Mouse (Mus musculus) WW6 (cell line): ENCODE data around the gene Cbx2.
A peak's percentile ranks its signal among the peaks of the same experiment; 100 is the strongest.

Experiments used
- DNase-seq: peaks from one replicate; pipeline ENCODE4 v3.0.0-alpha.2; 2013; ENCODE audit warnings: low read depth, low spot score

Gene Cbx2

DNA sequence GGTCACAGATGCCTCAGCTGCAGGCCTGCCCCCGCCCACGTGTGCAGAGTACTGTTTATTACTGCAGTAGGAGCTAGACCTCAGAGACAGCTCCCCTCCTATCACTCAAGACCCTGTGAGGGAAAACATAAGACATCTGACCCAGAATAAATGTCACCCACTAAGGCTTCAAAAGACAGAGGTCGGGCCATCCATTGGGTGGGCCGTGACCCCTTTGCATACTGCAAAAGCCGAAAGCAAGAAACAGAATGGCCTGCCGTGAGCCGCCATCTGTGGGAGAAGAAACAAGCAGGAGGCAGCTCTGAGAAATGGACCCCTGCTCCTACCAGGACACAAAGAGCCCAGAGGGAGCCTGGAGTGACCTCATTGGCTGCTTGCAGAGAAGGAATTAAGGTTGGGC is 5.3 kb upstream of the Cbx2 start:
- no peak for DNase-seq

DNA sequence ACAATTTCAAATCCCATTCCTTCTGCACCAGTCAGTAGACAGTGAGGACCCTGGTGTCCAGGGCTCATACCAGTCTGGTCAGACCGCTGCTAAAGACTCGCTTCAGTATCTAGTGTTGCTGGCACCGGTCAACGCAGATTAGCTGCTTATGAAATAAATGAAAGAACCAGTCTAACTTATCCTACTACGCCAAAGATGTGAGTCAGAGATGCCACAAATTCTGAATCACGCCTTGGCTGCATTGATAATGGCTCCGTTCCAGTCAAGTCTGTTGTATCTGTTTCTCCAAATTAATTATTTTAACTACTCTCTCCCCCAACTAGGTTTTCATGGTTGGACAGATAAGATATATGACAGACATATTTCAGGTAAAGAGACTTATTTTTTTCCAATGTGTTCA is 1.6 kb upstream of the Cbx2 start:
- no peak for DNase-seq

DNA sequence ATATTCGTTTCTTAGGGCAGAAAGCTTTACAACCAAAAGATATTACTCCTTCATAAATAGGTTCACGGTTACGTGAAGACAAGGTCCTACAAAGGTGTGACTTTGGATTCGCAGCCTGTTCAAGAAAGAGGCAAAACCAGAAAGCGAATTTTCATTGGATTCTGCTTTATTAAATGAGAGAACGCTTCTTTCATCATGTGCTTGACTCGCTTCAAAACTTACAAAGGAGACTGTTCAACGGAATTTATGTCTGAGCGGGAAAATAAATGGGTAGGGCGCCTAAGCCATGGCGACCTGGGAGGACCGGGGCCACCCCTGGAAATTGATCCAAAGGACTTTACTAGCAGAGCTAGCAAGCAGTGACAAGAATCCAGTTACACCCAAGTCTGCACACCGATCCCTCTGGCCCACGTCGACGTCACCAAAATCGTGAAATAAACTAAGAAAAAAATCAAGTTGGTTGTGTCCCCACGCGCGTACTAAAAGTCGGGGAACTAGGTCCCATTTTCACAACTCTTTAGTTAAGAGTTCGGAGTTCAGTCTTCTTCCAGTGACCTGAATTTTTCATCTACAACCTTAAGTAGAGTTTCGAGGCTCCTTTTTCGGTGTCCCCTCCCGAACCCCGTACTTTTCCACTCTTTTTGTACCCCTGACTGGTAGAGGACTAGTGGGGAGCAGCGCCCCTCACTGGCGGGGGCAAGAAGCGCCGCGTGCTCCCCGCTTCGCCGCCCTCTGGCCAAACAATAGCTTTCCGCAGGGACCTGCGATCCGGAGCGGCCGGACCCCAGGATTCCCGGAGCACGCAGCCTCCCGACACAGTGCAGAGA is 481 bp upstream of the Cbx2 start:
- no peak for DNase-seq

DNA sequence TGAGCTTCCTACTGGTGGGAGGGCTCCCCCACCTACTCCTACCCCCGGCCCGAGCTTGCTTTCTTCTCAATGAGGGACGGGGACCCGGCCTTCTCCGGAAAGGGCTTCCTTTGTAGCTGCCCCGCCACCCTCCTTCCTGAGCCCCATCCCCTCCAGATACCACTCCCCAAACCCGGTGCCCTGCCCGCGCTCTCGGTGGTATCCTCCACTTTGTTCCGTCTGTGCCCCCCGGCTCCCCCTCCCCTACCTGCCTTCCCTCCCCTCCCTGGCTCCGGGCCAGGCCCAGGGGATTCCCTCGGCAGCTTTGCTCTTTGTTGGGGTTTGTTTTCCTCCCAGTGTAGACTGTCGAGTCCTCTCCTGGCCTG is 836 bp downstream of the Cbx2 start:
- DNase-seq = no peak

DNA sequence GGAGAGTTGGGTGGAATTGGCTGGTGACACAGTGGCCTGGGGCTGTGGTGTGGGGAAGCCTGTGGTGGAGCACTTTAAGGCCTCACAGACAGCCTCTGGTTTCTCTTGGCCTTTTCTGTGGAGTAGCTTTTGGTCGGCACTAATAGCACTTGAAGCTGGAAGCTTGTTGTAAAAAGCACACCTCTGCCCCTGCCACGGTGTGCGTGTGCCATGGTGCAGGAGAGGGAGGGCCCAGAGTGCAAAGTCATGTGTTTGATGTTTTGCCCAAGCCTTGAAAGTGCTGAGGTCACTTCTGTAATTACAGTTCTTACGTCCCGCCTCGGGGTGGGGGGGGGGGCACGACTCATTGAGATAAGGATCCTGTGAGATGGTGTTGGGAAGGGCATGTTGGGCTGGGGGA is 1.5 kb downstream of the Cbx2 start:
- no peak for DNase-seq

DNA sequence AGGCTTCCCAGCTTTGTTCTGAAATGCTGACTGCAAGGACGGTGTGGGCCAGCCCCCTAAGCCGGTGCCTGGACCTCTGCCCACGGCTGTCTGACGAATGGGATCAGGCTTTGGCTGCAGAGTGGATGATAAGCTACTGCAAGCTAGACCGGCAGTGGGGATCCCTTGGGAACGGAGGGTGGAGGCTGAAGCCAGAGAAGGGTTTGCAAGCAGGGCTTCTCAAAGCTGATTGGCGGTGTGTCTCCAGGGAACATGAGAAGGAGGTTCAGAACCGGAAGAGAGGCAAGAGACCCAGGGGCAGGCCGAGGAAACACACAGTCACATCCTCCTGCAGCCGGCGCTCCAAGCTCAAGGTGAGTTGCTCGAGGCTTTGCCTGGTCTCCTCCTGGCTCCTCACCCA is 3.4 kb downstream of the Cbx2 start:
- no peak for DNase-seq

DNA sequence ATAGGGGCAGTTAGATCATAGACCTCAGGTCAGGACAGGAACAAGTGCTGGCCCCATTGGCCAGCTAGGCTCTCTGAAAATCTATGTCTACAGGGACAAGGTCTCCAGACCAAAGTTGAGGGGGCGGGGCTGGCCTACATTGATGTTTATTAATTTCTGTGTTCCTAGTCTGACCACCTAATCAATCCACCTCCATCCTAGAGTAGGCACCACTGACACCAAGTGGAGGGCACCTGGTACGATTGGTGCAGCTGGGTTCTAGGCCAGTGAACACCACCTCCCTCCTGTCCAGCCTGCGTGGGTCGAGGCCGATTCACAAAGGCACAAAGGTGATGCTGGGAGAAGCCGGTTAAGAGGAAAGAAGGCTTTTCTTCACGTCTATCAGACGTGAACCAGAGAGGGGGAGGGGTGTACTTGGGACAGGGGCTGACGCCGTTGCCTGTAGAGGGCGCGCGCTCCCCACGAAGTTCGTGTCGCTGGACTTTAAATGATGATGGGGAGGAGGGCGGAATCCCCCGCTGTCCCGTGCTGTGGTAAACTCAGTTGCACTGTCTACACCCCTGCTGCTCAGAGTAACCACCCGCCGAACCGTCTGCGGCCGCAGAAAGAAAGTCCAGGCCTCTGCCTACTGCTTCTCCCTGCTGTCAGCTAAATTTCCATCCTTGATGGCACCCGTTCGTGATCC is 11.3 kb downstream of the Cbx2 start:
- DNase-seq = no peak

DNA sequence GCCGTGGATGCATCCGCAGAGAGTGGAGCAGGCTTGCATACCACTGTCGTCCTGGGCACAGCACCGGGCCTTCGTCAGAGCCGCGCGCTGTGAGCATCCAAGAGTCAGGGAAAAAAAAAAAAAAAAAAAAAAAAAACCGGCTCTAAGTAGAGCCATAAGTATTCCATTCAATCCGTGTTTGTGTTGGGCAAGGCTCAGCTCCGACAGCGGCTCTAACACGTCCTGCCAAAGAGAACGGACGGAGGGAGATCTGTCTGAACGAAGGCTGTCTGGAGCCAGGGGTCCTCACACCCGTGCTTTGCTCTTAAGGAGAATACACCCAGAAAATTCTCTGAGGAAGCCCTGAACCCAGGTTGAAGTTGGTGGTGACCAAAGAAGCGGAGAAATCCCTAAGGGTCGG is 11.9 kb downstream of the Cbx2 start:
- DNase-seq = no peak

DNA sequence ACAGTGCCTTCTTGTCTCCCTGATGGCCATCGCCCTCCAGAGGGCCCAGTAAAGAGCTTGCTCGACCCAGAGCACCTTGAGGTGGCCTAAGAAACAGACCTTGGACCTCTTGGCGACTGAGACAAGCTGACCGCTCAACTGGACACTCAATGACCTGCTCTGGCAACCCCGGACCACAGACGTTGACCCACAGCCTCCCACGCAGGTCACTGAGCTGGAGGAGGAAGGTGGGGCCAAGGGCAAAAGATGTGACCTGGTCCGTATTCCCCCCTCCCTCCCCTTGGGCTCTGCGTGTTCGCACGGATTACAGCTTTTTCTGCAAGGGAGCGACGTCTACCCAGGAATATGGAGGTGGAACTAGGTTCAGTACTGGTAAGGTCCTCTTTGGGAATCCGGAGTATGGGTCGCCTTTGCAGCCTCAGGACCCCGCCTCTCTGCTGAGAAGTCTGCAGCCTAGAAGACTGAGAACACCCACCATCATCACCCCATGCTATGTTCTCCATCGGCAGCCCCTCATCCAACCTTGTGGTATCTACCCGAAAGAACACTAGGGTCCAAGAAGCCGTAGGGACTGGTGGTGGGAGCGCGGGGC is 12.4 kb downstream of the Cbx2 start:
- no peak for DNase-seq

DNA sequence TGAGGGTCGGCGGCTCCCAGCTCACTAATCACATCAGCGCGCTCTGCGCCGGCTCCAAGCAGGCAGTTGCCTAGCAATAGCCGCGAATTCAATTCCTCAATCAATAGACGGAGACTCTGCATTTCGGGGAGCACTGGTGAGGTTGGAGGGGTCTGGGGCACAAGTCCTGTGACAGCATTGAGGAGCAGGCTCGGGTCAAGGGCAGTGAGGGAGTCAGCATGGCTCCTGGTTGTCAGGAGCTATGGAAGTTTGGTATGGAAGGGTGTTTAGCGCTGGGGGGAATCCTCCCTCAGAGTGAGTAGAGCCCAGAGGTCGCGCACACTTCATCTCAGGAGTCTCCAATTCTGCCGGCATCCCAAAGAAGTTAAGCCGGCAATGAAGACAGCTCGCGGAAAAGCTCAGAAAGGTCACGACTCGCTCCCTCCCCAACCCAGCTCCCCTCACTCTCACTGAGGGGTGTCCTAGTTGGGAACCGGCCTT is 13.0 kb downstream of the Cbx2 start:
- no peak for DNase-seq

DNA sequence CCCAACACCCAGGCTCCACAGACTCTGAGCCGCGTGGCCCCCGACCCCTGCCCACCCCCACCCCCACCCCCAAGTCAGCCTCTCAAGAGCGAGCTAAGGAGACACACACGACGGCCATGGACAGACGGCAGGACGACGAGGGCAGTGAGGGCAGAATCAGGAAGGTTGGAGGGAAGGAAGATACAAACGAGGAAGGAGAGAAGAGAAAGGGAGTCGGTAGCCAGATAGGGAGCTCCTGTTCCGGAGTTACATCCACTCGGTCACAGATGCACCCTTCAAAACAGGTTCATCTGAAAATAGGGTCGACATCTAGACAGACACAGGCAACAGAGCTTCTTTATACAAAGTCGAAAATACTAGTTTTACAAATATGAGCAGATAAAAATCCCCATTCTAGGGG is 13.7 kb downstream of the Cbx2 start:
- no peak for DNase-seq

DNA sequence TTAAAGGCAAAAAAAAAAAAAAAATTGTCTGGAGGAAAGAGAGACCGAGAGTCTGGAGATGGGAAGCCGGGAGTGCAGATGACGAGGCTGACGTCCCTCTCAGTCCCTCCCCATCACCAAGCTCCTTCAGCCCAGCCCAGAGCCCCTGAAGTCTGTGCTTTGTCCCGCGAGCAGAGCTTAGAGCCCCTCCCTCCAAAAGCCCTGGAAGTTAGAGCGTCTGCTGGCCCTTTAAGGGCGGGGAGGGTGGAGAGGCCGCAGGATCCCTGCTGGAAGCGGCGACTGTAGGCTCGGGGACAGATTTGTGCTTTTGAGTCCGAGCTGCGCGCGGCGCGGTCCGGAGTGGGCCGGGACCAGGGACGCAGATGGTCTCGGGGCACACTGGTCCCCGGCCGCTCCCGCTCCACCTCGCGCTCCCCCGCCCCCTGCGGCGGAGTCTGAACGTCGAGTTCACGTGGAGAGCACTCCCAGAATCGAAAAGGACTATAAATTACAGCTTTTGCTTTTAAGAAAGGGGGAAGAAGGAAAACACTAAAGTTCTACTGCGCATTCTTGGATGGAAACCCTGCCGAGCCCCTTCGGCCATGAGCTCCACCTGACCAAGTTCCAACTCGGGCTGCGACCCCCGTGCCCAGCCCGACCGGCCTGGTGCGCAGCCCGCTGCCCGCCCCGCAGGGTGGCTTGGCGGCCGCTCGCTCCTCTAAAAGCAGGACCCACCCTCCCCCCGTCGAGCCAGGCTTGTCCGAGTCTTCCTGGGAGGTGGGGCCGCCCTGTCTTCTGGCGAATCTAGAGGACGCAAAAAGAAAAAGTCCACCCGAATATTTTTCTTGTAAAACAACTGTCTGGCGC is 14.4 kb downstream of the Cbx2 start:
- no peak for DNase-seq

DNA sequence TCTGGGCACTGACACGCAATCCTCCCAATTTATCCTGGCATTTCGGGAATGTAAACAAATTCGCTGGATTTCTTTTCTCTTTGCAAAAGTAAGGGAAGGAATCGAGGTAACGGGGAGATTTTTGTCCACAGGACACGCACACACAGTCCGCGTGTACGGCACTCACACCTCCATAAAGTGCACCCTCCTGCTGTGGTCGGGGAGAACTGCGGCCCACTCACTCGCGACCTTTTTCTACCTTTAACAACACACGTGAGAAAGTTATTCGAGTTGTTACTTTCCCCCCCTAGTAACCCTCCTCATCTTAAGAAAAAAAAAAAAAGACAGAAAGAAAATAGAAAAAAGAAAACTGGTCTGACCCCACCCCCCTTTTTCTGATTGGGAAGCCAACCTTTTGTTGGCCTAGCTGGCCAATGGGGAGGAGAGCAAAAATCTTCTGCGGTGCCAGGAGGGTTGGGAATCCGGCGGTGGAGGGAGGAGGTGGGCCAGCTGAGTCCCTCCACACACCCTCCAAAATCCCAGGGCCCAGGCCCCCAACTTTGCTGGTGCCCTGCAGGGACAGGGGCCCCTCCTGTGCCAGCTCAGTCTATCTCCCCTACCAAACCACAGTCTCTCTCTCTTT is 15.1 kb downstream of the Cbx2 start:
- DNase-seq = no peak

DNA sequence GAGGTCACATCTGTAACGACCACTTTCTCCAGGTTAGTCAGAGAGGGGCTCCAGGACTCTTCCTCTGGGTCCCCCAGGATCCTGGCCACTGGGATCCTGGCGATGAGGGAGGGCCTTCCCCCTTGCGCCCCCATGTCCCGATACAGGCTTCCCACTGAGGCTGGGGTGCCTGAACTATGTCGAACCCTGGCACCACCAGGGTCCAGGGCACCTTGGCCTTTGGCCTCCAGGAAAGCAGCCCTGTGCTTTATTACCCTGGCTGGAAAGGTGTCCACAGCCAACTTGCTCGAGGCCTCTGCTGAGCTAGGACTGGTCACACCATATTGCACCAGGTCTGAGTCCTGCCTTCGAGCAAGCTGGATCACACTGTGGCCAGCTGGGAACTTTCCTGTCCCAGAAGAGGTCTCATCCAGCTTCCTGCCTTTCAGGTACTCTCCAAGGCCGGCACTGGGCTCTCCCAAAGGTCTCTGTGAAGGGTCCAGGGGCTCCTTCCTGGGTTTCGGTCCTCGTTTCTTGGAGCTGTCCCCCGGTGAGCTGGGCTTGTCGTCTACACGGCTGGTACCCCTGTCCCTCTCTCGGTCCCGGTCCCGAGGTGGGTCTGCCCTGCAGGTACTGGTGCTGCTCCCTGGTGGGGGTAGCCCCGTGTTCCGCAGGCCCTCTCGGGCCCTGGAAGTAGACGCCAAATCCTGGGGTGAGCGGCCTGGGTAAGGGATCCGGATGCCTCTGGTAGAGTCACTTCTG is 16.2 kb downstream of the Cbx2 start:
- DNase-seq = no peak

DNA sequence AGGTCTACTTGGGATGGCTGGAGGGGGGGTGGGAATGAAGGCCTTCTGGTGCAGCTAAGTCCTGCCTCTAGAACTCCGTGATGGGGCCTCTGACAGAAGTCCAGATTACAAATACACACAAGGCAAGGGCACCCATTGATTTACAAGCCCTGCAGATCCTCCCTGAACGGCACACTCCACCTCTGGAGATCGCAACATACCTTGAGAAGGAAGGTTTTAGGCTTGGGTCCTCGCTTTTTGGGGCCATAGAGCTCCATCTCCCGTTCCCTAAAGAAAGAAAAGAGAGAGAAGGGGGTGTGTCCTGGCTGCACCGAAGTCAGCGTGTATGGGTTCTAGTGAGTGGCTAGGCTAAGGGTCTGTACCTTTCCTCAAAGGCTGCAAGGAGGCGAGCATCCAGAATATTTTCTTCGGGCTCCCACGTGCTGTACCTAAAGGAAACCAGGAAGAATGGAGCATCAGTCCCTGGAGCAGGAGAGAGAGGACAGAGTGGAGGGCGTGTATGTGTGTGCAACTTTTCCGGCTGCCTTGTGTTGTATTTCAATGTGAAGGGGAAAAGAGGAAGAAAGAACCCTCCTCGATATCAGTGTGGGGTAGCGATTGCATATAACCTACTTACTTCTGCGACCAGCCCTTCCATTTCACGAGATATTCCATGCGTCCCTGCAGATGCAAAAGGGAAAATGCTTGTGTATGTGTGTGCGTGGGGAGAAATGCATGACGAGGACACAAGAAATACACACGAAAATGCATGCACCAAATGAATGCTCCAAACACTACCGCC is 17.2 kb downstream of the Cbx2 start:
- no peak for DNase-seq

DNA sequence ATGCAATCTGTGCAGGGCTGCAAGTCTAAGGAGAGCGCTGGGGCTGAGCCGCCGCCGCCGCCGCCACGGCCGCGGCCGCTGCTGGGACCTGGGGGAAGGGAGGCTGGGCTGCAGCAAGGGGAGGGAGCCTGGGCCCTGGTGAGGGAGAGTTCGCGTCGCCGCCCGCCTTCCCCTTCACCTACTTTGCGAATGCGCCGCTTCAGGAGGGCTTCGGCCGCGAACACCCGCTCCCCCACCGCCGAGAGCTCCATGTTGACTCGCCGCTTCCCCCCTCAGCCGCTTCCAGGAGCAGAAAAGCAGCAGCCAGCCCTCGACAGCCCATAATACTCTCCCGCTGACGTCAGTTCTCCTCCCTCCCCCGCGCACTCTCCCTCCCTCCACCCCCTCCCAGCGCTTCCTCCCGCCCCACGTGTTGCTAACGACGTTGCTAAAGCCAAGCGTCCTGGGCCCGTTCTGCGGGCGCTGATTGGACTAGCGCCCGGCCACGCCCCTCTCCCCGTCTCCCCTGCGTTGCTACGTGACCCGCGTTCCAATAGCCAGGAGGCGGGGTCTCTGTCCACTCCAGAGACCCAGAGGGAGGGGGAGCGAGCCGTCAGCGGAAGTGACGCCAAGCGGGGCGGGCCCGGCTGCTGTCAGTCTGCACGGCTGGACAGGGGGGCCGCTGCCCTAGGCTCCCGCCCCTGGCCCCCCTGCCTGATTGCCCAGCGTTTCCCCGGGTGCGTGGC is 18.0 kb downstream of the Cbx2 start, which contains the start of gene Cbx8:
TSS of gene Cbx8 (minus strand) at position 370 of the 725 bp plus-strand sequence.
- DNase-seq = peak; percentile 99

DNA sequence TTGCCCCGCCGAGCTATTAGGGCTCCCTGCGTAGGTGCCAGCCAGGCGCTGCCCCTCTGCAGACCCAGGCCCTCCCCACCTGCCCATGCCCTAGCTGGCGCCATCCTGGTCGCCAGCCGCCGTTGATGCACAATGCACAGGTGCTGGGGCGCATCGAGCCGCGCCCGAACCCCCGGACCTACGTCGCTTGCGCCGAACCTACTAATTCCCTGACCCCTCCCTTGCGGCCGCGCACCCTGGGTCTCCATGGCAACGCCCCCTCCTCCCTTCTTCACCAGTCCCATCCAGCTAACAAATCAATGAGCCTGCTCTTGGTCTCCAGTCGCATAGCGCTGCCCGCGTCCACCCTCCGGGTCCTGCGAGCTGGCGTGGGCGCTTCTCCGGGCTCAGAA is 18.6 kb downstream of the Cbx2 start:
- no peak for DNase-seq

DNA sequence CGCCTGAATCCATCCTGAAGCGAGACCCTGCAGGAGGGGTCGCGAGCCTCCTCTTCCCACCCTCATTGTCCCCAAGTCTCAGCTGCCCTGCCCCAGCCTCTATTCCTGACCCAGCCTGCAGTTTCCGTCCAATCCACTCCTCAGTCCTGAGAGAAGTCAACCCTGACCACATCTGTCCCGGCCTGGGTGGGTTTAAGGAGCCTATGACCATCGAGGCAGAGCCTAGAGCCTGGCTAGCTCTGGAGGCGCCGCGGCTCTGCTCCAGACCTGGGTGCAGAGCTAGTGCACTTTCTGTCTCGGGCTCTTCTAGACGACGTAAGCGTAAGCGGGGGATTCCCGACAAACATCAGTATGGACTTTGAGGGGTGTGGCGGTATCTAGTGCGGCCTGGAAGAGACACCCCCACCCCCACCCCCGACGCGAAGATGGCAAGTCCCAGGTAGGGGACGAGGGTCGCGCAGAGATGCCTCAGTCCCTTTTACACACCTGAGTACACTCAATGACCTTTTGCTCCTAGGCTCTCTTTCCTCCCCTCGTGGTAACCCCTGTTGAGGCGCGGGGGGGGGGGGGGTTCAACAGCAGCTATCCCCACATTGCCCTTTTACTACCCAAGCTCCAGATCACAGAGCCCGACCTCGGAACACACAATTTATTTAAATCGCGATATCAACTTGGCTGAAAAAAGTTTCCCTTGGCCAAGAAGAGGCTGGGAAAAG is 19.1 kb downstream of the Cbx2 start:
- no peak for DNase-seq
